Mouse (Mus musculus): ENCODE data around the gene Cdk5rap3. TPM values are rescaled to one million over a fixed set of nuclear protein-coding genes. Genes with fewer than 3 reads are reported as not detected.

Cdk5rap3 gene
- polyA plus RNA-seq, 1 experiment from 2014 or later = 87.8 TPM

GRCm38 (mm10) chr11:96931327-96932062 lies 15.2 kb upstream of the Cdk5rap3 start:
- Histone ChIP-seq H3K4me2 (no peak overlapping the region), H3K27me3 (peaks cover 48% of the 10 kb centered on the region), H3K9me3 (no peaks in the 10 kb centered on the region), H3K9ac (replicated peaks) (no peak overlapping the region), H3K36me3 (no peaks in the 10 kb centered on the region), H3K4me3 (replicated peaks) (no peak overlapping the region), H3K27ac (no peak overlapping the region), H3K4me1 (replicated peaks) (no peaks in the 10 kb centered on the region; the same call in 1 of the 2 replicates)
- ATAC-seq (ENCODE audit: insufficient number of reproducible peaks, insufficient read depth, low FRiP score, low TSS enrichment, low read depth) = no peak
- 59% methylated on average over 8 of the region's 8 CpGs for WGBS

DNA sequence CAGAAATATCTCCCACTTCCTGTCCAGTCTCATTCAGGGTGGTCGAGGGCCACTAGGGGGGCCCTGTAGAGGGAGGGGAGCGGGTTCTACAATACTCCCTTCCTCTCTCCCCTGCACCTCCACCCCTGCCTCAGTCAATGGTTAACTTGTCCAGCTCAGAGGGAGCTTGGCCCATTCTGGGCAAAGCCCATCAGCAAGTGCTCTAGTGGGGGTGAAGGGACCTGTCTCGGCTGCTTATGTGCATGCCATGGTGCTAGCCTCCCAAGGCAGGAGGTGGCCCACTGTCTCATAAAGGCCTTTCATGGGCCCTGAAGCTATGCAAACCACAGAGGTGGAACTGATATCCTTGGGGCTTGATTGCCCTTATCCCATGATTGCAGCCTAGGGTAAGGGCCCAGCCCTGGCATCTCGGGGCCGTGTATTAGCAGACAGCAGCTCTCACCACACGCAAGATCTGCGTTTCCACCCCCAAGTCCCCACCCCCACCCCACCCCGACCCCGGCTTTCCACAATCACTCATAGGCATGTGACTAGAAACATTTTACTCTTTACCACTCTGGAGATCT lies 13.6 kb upstream of the Cdk5rap3 start:
- no peak overlapping the region for H3K9ac ChIP-seq (replicated peaks)
- H3K27ac ChIP-seq = no peak overlapping the region
- H3K4me3 ChIP-seq (replicated peaks) = no peak overlapping the region
- no peaks in the 10 kb centered on the region; the same call in 1 of the 2 replicates for H3K4me1 ChIP-seq (replicated peaks)
- H3K36me3 ChIP-seq = no peaks in the 10 kb centered on the region
- H3K9me3 ChIP-seq = no peaks in the 10 kb centered on the region
- 64% methylated on average over 9 of the region's 9 CpGs for WGBS
- H3K4me2 ChIP-seq = no peak overlapping the region
- H3K27me3 ChIP-seq = peaks cover 49% of the 10 kb centered on the region
- no peak for ATAC-seq (ENCODE audit: insufficient number of reproducible peaks, insufficient read depth, low FRiP score, low TSS enrichment, low read depth)

DNA sequence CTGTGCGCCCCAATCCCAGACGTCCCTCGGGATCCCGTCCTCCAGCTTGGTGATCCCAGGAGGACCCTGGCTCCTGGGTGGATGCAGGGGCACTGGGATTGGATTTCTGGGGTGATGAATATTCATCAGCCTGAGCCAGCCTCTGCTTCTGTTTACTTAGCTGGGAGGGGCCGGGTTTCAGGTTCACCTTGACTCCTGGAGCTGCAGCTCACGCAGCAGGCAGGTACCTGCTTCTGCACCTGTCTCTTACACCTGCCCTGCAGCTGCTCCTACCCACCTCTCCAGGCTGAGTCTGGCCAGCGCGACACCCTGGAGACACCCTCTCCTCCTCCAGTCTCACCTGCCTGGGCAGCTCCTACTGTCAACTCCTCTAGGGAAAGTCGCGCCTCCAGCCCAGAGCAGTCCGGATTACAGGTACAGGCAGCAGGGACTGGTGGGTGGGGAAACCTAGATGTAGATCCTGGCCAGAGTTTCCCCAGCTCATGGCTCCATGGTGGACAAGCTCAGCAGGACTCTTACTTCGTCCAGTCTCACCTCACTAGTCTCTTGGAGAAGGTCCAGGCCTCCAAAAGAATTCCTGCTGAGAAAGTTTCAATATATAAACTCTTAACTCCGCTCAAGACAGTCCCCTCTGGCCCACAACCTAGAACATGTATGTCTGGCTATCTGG lies 12.9 kb upstream of the Cdk5rap3 start:
- Histone ChIP-seq H3K9me3 (no peaks in the 10 kb centered on the region), H3K27ac (no peak overlapping the region), H3K4me3 (replicated peaks) (no peak overlapping the region), H3K27me3 (peaks cover 49% of the 10 kb centered on the region), H3K4me2 (no peak overlapping the region), H3K4me1 (replicated peaks) (no peaks in the 10 kb centered on the region; the same call in 1 of the 2 replicates), H3K36me3 (no peaks in the 10 kb centered on the region), H3K9ac (replicated peaks) (no peak overlapping the region)
- ATAC-seq (ENCODE audit: insufficient number of reproducible peaks, insufficient read depth, low FRiP score, low TSS enrichment, low read depth) = no peak
- 8% methylated on average over 13 of the region's 13 CpGs for WGBS

DNA sequence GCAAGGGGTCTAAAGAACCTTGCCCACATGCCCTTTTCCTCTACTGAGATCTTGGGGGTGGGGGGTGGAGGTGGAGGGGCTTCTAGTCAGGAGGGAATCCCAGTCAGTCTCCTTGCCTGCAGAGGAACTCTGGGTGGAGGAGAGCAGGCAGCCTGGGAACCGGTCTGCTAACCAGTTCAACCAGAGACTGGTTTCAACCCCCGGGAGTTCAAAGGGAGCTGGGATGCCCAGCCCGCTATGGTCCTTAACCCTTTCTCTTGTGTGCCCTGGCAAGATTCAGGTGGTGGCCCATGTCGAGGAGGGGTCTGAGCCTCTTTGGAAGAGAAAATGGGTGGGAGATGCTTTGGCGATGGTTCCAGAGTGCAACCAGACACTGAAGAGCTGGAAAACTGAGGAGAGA lies 12.4 kb upstream of the Cdk5rap3 start:
- H3K4me2 ChIP-seq = no peak overlapping the region
- H3K36me3 ChIP-seq = no peaks in the 10 kb centered on the region
- H3K4me3 ChIP-seq (replicated peaks) = no peak overlapping the region
- ATAC-seq (ENCODE audit: insufficient number of reproducible peaks, insufficient read depth, low FRiP score, low TSS enrichment, low read depth) = no peak
- whole genome bisulfite sequencing = 2% methylated on average over 5 of the region's 5 CpGs
- no peak overlapping the region for H3K9ac ChIP-seq (replicated peaks)
- H3K27ac ChIP-seq = no peak overlapping the region
- H3K9me3 ChIP-seq = no peaks in the 10 kb centered on the region
- peaks cover 55% of the 10 kb centered on the region for H3K27me3 ChIP-seq
- no peaks in the 10 kb centered on the region; the same call in 1 of the 2 replicates for H3K4me1 ChIP-seq (replicated peaks)

DNA sequence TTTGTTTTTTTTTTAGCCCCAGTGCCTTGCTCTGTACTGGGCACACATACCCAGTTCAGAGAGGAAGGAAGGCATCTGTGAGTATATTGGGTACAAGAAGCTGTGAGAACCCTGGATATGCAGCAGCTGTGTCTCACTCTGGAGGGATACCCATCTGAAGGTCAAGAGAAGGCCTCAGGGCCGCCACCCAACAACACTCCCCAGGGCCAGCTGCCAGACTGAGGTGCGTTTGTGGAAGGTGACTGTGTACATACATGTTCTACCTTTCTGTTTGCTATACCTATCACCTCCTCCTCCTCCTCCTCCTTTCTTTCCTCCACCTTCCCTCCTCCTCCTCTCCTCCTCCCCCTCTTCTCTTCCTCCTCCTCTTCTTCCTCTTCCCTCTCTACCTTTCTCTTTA lies 11.8 kb upstream of the Cdk5rap3 start, which contains the start of gene Prr15l:
TSS of gene Prr15l (plus strand) at position 17 of the 400 bp plus-strand sequence.
- H3K27me3 ChIP-seq = peaks cover 53% of the 10 kb centered on the region
- ATAC-seq (ENCODE audit: insufficient number of reproducible peaks, insufficient read depth, low FRiP score, low TSS enrichment, low read depth) = no peak
- no peak within 1 kb of the TSS for H3K27ac ChIP-seq
- no peak within 1 kb of the TSS for H3K9ac ChIP-seq (replicated peaks)
- no peaks in the 10 kb centered on the region for H3K36me3 ChIP-seq
- no peaks in the 10 kb centered on the region for H3K9me3 ChIP-seq
- no peaks in the 10 kb centered on the region; the same call in 1 of the 2 replicates for H3K4me1 ChIP-seq (replicated peaks)
- 46% methylated on average over 2 of the region's 2 CpGs for WGBS
- H3K4me2 ChIP-seq = no peak within 1 kb of the TSS
- H3K4me3 ChIP-seq (replicated peaks) = no peak within 1 kb of the TSS

DNA sequence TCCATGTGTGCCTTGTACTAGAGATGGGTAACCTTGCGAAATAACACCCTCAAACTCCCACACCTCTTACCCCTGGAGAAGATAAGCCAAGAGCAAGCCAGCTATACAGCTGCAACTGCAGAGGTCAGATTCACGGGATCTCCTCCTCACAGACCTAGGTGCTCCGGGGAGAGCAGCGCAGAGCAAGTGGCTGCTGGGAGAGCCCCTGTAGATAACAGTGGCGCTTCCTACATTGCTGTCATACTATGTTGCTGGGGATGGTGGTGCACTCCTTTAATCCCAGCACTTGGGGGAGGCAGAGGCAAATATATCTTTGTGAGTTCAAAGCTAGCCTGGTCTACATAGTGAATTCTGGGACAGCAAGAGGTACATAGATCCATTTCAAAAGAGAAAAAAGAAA lies 10.3 kb upstream of the Cdk5rap3 start:
- H3K36me3 ChIP-seq = no peaks in the 10 kb centered on the region
- H3K9me3 ChIP-seq = no peaks in the 10 kb centered on the region
- H3K4me3 ChIP-seq (replicated peaks) = no peak overlapping the region
- peaks cover 49% of the 10 kb centered on the region for H3K27me3 ChIP-seq
- no peak overlapping the region for H3K9ac ChIP-seq (replicated peaks)
- 77% methylated on average over 5 of the region's 5 CpGs for WGBS
- H3K4me2 ChIP-seq = no peak overlapping the region
- no peak overlapping the region for H3K27ac ChIP-seq
- no peak for ATAC-seq (ENCODE audit: insufficient number of reproducible peaks, insufficient read depth, low FRiP score, low TSS enrichment, low read depth)
- H3K4me1 ChIP-seq (replicated peaks) = no peaks in the 10 kb centered on the region

DNA sequence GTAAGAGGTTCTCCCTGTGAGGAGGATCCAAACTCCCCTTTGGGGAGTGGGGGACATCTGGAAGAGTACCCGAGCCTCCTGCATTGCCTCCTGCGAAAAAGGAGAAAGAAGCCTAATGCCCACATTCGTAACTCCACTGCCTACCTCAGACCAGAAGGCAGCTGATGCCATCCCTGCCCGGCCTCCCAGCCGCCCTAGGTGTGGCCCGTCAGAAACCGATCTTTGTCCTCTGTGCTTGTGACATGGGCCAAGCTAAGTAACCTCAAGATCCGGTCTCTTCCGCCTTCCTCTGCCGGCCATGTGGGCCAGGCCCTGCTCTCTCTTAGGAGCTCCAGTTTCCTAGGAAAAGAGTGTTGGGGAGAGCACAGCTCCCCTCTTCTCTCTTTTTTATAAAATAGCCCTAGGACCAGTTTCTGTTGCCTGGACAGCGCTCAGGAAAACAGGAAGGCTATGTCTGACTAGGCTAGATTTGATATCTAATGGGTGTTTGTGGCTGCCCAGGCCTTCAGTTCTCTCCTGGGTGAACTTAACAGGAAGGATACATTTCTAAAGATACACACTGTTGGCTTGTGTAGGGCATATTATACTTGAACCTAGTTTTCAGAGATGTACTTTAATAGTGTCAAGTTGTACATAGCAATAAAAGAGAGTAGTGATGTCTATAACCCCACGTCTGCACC lies 9.3 kb upstream of the Cdk5rap3 start:
- no peak overlapping the region for H3K4me2 ChIP-seq
- no peak overlapping the region for H3K27ac ChIP-seq
- no peaks in the 10 kb centered on the region for H3K4me1 ChIP-seq (replicated peaks)
- H3K27me3 ChIP-seq = peaks cover 44% of the 10 kb centered on the region
- ATAC-seq (ENCODE audit: insufficient number of reproducible peaks, insufficient read depth, low FRiP score, low TSS enrichment, low read depth) = no peak
- 83% methylated on average over 12 of the region's 12 CpGs for WGBS
- no peak overlapping the region for H3K4me3 ChIP-seq (replicated peaks)
- no peaks in the 10 kb centered on the region for H3K9me3 ChIP-seq
- H3K9ac ChIP-seq (replicated peaks) = no peak overlapping the region
- H3K36me3 ChIP-seq = no peaks in the 10 kb centered on the region

DNA sequence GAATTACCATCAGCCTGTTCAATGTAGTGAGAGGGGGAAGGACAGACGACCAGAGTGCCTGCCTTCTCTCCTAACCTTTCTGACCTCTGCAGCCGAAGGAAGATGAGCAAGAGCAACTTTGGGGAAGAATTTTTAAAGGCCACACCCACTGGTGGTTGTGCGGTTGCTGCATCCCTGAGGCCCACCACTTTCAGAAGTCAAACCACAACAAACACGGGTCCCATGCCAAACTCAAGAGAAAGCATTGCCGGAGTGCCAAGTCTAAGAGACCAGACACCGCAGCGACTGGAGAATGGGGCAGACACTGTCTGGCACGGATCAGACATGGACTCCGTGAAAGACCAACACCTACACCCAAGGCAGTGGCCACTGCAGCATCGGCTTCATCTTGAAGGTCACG lies 8.6 kb upstream of the Cdk5rap3 start:
- Histone ChIP-seq H3K4me2 (no peak overlapping the region), H3K9ac (replicated peaks) (no peak overlapping the region), H3K9me3 (no peaks in the 10 kb centered on the region), H3K4me3 (replicated peaks) (no peak overlapping the region), H3K27ac (no peak overlapping the region), H3K4me1 (replicated peaks) (no peaks in the 10 kb centered on the region), H3K27me3 (peaks cover 41% of the 10 kb centered on the region), H3K36me3 (no peaks in the 10 kb centered on the region)
- WGBS = 82% methylated on average over 11 of the region's 11 CpGs
- no peak for ATAC-seq (ENCODE audit: insufficient number of reproducible peaks, insufficient read depth, low FRiP score, low TSS enrichment, low read depth)

DNA sequence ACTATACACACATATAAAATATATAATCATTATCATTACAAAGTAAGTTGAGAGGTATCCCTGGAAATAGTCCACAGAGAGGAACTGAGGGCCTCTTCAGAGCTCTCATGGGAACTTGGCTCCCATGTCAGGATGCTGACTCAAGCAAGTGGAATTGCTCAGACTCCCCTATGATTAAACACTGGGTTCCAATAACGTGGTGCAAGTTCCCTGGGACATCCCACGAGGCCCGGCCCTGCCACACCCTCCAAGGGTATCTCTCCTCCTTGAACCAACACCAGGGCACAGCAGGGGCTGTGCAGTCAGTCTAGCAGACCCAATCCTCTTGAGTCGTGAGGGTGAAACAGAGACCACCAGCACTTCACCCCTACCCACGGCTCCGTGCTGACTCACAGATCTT lies 2.7 kb upstream of the Cdk5rap3 start:
- 58% methylated on average over 6 of the region's 6 CpGs for WGBS
- H3K27me3 ChIP-seq = peaks cover 8% of the 10 kb centered on the region; the same call in 1 of the 2 replicates
- H3K4me2 ChIP-seq = no peak overlapping the region

DNA sequence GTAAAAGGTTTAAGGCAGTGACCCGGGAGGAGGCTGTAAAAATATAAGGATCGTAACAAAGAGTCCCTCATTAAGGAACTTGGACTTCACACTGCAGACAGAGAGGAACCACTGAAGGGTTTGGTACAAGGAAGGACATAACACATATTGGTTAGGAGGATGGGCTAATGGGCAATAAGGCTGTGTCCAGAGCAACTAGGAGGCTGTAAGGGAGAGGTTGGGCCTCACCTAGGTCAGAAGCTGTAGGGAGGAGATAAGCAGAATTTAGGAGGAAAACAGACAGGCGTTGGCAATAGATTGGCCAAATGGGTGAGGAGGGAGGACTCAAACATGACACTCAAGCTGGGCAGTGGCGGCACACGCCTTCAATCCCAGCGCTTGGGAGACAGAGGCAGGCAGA lies 1.1 kb upstream of the Cdk5rap3 start:
- Histone ChIP-seq H3K36me3 (no peaks in the 10 kb centered on the region; the same call in 1 of the 2 replicates), H3K27me3 (0 out of 2 replicates have a peak, but pooled peaks cover 4% of the 10 kb centered on the region), H3K4me1 (replicated peaks) (peaks cover 13% of the 10 kb centered on the region), H3K4me3 (replicated peaks) (no peak overlapping the region), H3K9me3 (no peaks in the 10 kb centered on the region), H3K4me2 (no peak overlapping the region), H3K9ac (replicated peaks) (no peak overlapping the region), H3K27ac (no peak overlapping the region)
- WGBS = 82% methylated on average over 6 of the region's 6 CpGs
- no peak for ATAC-seq (ENCODE audit: insufficient number of reproducible peaks, insufficient read depth, low FRiP score, low TSS enrichment, low read depth)

More for the DNA sequence above, 2.7 kb upstream of the Cdk5rap3 start:
- Histone ChIP-seq H3K4me3 (replicated peaks) (no peak overlapping the region), H3K9ac (replicated peaks) (no peak overlapping the region), H3K36me3 (no peaks in the 10 kb centered on the region), H3K27ac (no peak overlapping the region), H3K9me3 (no peaks in the 10 kb centered on the region), H3K4me1 (replicated peaks) (peaks cover 13% of the 10 kb centered on the region)
- no peak for ATAC-seq (ENCODE audit: insufficient number of reproducible peaks, insufficient read depth, low FRiP score, low TSS enrichment, low read depth)

DNA sequence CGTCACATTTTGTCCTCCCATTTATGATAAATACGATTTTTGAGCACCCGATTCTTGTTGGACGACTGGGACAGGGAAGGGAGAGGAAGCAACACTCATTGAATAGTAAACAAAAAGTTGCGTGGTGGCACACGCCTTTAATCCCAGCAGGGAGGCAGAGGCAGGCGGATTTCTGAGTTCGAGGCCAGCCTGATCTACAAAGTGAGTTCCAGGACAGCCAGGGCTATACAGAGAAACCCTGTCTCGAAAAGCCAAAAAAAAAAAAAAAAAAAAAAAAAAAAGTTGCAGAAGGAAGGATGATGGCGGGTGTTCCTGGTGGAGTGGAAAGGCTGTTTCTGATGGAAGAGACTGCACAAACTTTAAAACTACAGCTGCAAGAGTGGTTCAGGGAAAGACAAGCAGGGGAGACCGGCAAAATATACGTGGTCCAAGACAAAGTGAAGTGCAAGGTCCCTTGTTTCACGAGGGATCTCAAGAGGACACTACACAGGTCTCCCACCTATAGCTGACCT lies 645 bp upstream of the Cdk5rap3 start:
- 0 out of 2 replicates have a peak, but pooled peaks cover 4% of the 10 kb centered on the region for H3K27me3 ChIP-seq
- H3K4me3 ChIP-seq (replicated peaks) = peak overlapping the region; percentile 83
- no peak overlapping the region for H3K9ac ChIP-seq (replicated peaks)
- peak overlapping the region; percentile 92 for H3K4me2 ChIP-seq
- no peak overlapping the region for H3K27ac ChIP-seq
- peaks cover 4% of the 10 kb centered on the region; the same call in 1 of the 2 replicates for H3K36me3 ChIP-seq
- no peak for ATAC-seq (ENCODE audit: insufficient number of reproducible peaks, insufficient read depth, low FRiP score, low TSS enrichment, low read depth)
- no peaks in the 10 kb centered on the region for H3K9me3 ChIP-seq
- 36% methylated on average over 13 of the region's 13 CpGs for WGBS
- H3K4me1 ChIP-seq (replicated peaks) = peaks cover 13% of the 10 kb centered on the region

Data from limb, embryonic 12.5 days (tissue).